Mouse (Mus musculus) NIH3T3 (cell line): ENCODE measurements around the gene Prdm10.
A peak's percentile ranks its signal among the peaks of the same experiment; 100 is the strongest.

Experiments used
- DNase-seq: peaks from one replicate; pipeline ENCODE4 v3.0.0-alpha.2; 2012; ENCODE audit warnings: low read depth

The Prdm10 gene

DNA sequence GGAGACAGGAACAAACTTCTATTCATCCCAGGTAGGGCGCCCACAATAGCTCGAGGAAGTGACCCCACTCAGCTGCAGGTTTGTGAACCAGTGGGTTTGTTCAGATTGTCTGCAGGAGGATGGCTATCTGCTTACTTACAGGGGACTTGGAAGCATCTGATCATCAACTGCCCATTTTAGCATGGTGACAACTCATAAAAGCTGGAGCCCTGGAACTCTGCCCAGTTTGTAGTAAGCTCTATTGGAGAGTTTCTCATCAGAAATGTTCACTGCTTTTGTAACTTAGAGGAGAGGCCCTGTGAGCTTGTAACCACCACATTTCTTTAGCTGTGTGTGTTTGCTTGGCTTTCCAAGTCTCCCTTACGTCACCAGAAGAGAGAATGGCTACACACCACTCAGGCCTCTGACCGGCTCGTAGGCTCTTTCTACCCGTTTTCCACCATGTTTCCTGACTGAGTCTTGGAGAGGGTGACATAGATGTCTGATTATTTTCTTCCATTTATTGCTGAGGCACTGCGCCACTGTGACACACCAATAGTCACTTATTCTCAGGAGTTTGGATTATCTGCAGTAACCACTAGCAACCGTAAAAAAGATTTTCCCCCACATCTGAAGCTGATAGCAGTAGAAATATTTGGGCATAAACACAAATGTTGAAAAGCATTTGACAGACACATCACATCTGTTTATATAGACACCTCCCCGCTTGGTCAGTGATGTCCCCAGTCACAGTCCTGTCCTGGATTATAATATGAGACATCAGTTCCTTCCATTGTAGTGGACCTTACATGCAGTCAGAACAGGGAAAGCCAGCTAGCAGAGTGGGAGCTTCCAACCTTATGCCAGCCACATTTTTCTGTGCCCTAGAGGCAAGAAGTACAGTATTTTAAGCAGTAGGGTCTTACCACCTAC lies 83.6 kb downstream of the Prdm10 start:
- peak; percentile 13 for DNase-seq

DNA sequence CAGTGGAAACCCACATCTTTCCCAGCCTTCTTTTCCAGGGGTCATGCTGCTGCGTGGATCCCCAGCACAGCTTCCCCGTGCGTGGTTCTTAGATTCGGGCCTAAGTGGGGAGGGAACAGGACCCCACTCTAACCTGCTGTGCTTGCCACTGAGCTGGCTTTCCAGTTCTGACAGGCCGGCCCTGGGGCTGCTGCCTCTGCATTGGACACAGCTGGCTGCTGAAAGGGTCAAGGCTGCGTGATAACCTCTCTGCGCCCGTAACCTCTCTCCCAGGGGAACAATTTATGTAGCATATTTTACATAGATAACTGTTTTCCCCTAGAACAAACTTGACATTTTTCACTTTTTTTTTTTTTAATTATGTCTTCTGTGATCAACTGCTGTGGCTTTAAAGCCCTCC lies 84.7 kb downstream of the Prdm10 start:
- DNase-seq = no peak

DNA sequence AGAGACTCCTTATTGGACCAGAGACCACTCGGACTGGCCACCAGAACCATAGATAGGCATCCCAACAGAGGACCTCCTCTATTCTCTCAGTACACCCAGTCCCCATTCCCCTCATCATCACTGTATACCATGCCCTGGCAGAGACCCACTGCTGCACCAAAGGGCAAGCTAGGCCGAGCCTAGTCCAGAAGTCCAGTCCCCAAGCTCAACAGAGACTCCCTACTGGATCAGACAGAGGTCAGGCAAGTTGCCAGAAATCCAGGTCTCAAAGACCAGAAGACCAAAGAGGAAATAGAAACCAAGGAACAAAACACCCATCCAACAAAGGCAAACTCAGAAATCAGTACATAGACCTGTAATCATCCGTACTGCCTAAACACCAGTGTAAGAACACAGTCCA lies 91.4 kb downstream of the Prdm10 start:
- DNase-seq = no peak

DNA sequence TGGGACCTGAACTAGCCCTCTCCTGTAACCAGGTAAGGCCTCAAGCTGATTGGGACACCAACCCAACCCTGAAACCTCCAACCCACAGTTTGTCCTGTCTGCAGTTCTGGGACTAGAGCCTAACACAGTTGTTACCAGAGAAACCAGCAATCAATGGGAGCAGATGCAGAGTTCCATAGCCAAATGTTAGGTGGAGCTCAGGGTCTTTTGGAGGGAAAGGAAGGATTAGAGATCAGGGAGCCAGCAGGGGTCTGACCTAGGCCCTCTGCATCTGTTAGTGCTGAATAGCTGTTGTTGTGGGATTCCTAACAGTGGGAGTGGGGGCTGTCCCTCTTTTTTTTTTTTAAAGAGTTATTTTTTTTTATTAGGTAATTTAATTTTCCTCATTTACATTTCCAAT lies 96.3 kb downstream of the Prdm10 start:
- no peak for DNase-seq

DNA sequence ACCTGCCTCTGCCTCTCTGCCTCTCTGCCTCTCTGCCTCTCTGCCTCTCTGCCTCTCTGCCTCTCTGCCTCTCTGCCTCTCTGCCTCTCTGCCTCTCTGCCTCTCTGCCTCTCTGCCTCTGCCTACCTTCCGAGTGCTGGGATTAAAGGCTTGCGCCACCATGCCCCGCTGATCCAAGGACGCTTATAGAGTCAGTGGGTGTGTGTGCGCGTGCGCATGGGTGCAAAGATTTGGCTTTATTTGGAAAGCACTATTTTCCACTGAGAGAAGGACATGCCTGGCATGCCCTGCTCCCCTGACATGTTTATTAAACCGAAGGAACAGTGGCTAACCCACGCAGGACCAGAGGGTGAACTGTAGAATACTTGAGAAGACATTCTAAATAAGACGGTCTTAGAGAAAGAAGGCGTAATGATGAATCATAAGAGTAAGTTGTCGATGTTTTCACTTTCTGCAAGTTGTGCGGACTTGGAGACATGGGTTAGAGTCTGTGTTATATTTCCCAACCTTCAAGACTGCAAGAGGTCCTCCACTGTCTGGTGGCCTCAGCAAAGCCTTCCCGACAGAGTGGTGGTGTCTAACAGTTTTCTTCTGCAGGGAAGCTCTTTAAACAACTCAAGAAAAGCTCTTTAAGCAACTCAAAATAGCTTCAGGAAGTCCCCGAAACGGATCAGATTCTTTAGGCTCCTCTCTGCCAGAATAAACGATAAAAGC lies 104.6 kb downstream of the Prdm10 start:
- DNase-seq = no peak

DNA sequence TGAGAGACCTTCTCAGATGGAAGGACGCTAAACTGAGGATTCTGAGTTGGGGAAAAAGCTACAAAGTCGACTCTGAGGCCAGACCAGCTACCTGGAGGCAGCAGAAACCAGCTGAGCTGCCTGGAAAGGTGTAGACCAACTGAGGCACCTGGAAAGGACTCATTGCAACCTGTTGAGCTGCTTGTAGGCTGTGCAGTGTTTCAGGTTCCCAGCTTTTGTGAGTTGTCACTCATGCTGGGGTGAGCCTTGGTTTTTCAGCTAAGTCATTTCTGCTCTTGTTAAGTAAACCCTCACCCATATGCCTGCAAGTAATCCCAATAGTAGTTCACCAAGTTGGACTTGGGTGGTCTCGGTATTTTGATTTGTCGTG lies 105.1 kb downstream of the Prdm10 start:
- DNase-seq = no peak

DNA sequence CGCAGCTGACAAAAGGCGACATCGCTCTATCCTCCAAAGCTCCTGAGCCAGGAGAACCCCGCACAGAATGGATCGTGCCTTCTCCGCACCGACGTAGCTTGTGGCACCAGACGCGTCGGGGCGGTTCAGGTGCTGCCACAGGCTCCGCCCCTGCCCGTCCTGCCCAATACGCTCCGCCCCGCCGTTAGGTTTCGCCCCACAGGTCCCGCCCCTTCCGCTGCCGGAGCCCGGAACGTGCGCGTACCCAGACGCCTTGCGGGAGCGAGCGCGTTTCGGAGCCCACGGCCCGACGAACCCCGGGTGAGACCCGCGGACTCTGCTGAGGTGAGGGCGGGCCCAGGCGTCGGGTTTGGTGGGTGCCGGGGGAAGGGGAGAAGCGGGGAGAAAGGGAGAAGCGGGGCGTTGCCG lies 105.6 kb downstream of the Prdm10 start, which contains the start of gene Nfrkb:
Nfrkb (plus strand) TSS at position 246 of the 408 bp plus-strand sequence.
- DNase-seq = peak; percentile 93

DNA sequence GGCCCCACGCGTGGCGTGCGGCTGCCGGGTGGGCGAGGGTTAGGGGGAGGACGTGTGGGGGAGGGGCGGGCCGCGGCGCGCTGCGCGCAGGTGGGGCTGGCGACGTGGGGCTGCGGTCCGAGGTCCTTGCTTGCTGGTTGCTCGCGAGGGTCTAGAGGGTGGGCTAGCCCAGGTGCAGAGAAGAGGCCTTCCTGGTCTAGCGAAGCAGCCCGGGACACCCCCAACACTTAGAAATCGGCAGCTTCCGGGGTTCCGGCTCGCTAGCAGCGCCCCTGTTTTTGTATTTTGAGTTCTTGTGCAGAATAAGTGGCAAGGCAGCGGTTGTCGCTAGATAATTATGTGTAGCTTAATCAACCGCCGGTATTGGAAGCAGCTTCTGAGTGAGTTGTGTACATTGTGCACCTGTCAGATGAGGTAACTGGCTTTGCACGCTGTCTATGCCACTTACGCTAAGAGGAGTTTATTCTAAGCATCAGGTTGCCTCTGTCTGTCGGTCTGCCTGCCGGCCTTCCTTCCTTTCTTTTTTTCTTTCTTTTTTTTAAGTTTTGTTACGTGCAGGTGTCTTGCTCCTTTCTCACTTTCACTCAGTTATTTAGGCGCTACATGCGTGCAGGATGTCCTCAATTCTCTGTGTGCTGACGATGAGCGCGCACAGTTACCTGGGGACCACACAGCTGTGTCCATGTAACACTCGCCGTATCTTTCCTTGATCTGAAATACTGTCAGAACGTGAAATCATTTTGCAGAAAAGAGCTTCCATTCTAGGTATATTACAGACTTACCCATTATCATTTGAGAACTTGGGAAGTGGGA lies 106.2 kb downstream of the Prdm10 start:
- DNase-seq = peak; percentile 18

DNA sequence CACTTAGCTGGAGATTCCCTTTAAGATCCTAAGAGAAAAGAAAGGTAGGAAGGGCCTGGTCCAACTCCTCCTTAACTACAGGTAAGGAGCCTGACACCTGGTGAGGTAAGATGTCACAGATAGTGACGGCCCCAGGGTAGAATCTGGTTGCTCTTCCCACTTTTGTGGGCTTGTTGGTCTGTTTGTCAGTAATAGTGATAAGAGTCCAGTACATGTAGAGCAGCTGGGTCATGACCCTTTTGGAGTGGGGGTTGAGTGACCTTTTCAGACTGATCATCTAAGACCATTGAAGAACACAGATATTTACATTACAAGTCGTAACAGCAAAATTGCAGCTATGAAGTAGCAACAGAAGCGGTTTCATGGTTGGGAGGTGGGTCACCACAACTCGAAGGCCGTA lies 106.9 kb downstream of the Prdm10 start:
- no peak for DNase-seq

DNA sequence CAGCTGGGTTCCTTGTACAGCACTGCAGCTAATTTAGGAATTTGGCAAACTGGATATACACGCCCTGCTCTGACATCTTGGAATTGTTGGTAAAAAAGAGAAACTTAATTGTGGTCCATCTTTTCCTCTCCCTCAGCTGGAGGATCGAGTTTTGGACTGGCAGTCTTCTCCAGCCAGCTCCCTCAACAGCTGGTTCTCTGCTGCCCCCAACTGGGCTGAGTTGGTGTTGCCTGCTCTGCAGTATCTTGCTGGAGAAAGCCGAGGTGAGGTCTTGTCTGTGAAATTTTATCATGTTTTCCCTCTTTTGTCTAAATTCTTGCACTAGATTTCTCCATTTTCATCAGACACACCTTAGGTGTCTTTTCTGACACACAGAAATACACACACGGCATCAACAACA lies 120.1 kb downstream of the Prdm10 start:
- peak; percentile 77 for DNase-seq

DNA sequence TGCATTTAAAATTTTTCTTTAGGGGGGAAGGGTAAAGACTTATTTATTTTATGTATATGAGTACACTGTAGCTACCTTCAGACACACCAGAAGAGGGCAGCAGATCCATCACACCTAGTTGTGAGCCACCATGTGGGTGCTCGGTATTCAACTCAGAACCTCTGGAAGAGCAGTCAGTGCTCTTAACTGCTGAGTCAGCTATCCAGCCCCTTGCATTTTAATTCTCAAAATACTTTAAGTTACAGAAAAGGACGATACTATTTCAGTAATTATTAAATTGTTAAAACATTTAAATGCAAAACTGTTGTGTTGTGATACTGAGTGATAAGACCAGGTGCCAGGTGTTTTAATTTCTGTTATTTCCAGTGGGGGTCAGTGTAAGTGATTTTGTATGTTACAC lies 124.0 kb downstream of the Prdm10 start:
- DNase-seq = no peak

DNA sequence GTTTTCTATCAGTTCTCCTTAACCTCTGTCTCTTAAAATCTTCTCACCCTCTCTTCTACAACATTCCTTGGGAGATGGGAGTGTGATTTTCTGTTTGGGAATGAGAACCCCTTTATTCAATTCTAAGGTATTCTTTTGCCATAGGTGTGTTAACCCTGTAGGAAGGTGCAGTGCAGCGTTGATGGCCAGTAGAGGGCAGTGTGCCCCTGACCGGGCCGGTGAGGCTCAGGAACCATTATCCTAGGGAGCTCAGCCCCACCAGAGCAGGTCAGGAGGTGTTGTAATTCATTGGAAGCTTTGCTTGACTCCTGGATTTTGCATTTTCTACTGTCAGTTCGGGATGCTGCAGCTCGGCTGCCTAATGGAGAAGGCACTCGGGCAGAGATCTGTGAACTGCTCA lies 124.9 kb downstream of the Prdm10 start:
- peak; percentile 27 for DNase-seq

DNA sequence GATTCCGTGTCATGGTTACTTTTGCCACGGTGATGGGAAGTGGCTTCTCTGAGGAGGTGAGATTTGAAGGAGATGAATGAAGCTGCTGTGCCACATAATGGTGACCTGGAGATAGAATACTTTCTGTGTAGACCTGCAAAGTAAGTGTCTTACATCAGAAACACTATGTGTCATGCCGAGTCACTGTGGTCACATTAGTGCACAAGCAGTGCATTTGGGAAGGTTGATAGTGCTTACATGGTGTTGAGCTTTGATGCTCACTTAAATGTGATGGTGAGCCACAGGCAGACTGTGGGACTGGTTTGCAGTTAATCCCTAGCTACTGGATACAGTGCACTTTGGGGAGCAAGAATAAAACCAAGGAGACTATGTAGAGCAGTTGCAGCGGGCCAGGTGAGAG lies 131.8 kb downstream of the Prdm10 start:
- DNase-seq = no peak

DNA sequence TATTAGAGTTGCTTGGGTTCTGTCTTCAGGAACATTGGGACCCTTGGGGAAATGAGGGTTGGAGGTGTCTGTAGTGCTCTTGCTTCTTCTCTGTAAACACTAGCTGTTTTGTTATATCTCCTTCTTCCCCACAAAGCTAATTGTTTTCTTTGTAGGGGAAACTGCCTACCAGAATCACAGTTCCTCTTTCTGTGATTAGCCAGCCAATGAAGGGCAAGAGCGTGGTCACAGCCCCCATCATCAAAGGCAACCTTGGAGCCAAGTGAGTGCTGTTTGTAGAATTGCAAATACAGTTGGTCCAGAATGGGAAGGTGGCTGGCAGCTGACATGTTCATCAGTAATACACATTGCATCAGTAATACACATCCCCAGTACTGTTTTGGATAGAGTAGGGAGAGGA lies 138.5 kb downstream of the Prdm10 start:
- no peak for DNase-seq

DNA sequence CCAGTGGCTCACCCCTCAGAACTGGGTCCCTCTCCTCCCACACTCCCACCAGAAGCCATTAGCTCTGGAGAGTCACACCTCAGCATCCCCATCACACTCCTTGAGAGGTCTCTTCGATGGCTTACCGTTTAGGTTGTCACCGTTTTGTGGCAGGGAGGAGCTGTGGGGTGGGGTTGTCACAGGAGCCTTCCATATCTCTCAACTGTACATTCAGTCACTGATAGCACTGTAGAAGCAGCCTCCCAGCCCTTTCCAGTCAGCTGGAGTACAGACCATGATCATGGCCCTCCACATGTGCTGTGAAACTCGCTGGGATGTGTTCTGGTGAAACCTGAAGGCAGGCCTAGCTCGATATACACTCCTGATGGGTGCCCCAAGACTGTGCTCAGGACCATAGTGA lies 141.8 kb downstream of the Prdm10 start:
- DNase-seq = no peak

DNA sequence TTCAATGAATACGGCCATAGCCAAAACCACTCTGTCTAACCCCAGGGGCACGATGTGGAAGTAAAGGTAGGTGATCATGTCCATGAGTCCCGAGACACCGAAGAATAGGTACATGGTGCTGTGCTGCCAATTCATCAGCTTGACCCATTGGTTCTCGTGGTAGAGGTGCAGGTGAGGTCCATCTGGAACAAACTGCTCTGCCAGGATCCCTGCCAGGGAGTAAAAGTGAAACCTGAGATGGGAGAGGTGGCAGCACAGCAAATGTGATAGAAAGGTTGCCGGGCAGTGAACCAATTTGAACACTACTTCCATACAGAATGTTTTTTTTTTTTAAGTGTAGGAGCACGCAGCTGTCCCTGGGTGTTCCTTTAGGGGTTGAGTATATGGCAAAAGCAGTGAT lies 148.6 kb downstream of the Prdm10 start:
- DNase-seq = no peak

DNA sequence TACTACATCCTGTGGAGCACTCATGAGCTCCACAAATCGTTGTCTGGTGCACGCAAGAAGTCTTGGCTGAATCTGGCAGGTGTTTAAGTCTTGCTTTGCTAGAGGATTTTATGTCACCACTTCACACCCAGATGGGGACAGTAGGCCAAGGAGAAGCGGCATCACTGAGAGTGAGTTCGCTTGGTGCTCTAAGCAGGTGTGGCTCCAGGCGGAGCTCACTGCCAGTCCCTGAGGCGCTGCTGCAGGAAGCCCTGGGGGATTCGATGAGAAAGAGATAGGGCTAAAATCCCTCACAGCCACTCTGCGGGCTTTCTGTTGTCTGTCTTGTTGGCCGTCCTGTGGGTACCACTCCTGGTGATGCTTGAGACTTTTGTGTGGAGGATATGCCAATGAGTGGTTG lies 149.7 kb downstream of the Prdm10 start:
- DNase-seq = no peak
